Mouse (Mus musculus): ENCODE measurements around the gene Med16. TPM values are rescaled to one million over a fixed set of nuclear protein-coding genes. Genes with fewer than 3 reads are reported as not detected.

Med16 gene
- polyA plus RNA-seq, 1 experiment from 2014 or later = 53.7 TPM

DNA sequence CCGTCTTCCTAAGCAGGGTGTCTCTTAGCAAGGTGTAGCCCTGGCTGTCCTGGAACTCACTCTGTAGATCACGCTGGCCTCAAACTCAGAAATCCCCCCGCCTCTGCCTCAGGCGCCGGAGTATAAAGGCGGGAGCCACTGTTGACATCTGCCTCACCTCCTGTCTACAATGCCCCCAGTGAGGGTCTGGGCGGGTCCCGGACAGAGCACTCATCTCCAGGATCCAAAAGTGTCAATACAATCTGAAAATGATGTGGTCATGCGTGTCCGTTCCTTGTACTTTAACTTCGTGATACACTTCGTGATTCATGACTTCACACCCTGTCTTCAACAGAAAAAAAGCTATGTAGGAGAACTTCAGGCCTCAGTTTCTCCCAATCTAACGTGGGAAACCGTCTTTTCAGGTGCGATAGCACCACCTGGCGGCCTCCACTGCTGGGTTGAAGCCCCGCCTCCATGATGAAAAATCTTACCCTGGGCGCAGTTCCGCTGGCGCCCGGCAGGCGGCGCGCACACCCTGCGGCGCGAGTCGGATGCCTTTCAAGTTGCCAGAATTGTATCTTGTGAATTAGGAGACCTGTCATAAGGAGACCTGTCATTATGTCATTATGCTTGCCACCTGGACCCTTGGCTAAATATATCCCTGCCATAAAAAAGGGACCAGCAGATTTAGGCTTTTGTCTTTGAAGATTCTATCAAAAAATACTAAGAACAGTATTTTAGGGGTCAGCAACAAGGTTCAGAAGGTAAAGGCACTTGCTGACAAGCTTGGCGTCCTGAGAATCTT, 16.5 kb upstream of the Med16 start:
- Histone ChIP-seq H3K4me2 (peak overlapping the region; percentile 87; the same call in 1 of the 2 replicates), H3K4me3 (replicated peaks) (0 out of 2 replicates have a peak overlapping the region, but pooled peaks have one; percentile 15), H3K4me1 (replicated peaks) (peaks cover 48% of the 10 kb centered on the region), H3K9me3 (no peaks in the 10 kb centered on the region; the same call in 1 of the 2 replicates), H3K27ac (peak overlapping the region; percentile 97; the same call in 1 of the 2 replicates), H3K9ac (replicated peaks) (no peak overlapping the region), H3K36me3 (no peaks in the 10 kb centered on the region), H3K27me3 (peaks cover 41% of the 10 kb centered on the region)
- ATAC-seq (ENCODE audit: insufficient number of reproducible peaks, insufficient read depth, low FRiP score, low TSS enrichment, low read depth) = no peak
- 11% methylated on average over 29 of the region's 29 CpGs for WGBS

DNA sequence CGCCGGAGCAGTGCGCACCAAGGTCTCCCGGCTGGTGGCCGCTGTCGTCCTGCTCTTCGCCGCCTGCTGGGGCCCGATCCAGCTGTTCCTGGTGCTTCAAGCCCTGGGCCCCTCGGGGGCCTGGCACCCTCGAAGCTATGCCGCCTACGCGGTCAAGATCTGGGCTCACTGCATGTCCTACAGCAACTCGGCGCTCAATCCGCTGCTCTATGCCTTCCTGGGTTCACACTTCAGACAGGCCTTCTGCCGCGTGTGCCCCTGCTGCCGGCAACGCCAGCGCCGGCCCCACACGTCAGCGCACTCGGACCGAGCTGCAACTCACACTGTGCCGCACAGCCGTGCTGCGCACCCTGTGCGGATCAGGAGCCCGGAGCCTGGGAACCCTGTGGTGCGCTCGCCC, 12.8 kb upstream of the Med16 start:
- H3K4me1 ChIP-seq (replicated peaks) = peaks cover 54% of the 10 kb centered on the region
- under 1% methylated on average over 34 of the region's 34 CpGs for WGBS

DNA sequence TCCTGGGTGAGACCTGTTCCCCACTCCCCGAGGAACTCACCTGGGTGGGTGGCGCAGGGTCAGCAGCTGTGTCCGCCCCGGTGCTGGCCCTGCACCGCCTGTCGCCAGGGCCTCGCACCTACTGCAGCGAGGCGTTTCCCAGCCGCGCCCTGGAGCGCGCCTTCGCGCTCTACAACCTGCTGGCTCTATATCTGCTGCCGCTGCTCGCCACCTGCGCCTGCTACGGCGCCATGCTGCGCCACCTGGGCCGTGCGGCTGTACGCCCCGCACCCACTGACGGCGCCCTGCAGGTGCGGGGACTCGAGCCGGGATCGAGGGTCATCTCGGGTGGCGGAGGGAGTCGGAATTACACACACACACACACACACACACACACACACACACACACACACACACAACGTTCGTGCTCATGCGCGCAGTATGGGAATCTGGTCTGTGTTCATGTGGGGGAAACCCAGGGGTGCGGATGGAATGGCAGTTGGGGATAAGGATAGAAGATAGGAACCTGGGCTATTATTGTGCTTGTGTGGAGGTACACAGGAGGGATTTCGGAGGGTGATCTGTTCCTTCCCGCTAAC, 12.3 kb upstream of the Med16 start, which contains the start of gene R3hdm4:
TSS of gene R3hdm4 (minus strand) at position 251 of the 578 bp plus-strand sequence.
- no peak for ATAC-seq (ENCODE audit: insufficient number of reproducible peaks, insufficient read depth, low FRiP score, low TSS enrichment, low read depth)
- Histone ChIP-seq H3K36me3 (no peaks in the 10 kb centered on the region), H3K4me1 (replicated peaks) (peaks cover 52% of the 10 kb centered on the region), H3K4me3 (replicated peaks) (peak within 1 kb of the TSS; percentile 36), H3K9ac (replicated peaks) (peak within 1 kb of the TSS; percentile 31; the same call in 1 of the 2 replicates), H3K27ac (no peak within 1 kb of the TSS), H3K27me3 (peaks cover 72% of the 10 kb centered on the region), H3K9me3 (no peaks in the 10 kb centered on the region; the same call in 1 of the 2 replicates), H3K4me2 (peak within 1 kb of the TSS; percentile 55)
- 5% methylated on average over 41 of the region's 41 CpGs for WGBS

More for the DNA sequence above, 12.8 kb upstream of the Med16 start:
- H3K9ac ChIP-seq (replicated peaks) = peak overlapping the region; percentile 31; the same call in 1 of the 2 replicates
- peaks cover 72% of the 10 kb centered on the region for H3K27me3 ChIP-seq
- H3K27ac ChIP-seq = no peak overlapping the region
- H3K4me2 ChIP-seq = peak overlapping the region; percentile 55
- ATAC-seq (ENCODE audit: insufficient number of reproducible peaks, insufficient read depth, low FRiP score, low TSS enrichment, low read depth) = no peak
- no peaks in the 10 kb centered on the region; the same call in 1 of the 2 replicates for H3K9me3 ChIP-seq
- H3K4me3 ChIP-seq (replicated peaks) = peak overlapping the region; percentile 36
- no peaks in the 10 kb centered on the region for H3K36me3 ChIP-seq

DNA sequence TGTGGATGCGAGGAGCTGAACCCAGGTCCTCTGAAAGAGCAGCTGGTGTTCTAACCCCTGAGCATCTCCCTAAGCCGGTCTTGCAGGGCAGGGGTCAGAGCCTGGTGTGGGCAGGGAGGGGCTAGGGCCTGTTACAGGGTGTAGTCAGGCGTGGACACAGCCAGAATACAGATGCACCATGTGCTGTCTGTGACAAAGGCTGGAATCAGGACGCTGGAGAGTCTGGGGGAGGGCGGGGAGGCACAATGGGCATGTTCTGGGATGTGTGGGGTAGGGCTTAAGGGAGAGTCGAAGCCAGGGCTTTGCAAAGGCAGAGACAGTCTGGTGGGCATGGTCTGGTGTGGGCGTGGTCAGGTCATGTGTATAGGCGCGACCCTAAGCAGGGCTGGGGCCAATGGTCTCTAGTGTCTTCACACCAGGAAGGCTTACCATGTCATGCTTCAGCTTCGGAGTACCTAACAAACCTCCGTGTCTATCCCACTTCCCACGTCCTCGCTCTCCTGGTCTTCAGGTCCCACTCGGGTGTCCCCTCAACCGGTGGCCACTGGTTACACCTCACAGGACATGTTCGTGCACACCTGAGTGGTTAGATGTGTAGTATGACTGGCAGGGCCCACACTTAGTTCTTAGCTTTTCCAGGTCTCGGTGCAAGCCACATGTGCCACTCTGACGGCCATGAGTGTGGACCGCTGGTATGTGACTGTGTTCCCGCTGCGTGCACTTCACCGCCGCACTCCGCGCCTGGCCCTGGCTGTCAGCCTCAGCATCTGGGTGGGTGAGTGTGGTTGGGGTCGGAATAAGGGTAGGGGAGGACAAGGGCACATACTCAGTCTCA, 11.6 kb upstream of the Med16 start:
- Histone ChIP-seq H3K4me2 (peak overlapping the region; percentile 55), H3K36me3 (no peaks in the 10 kb centered on the region), H3K27me3 (peaks cover 72% of the 10 kb centered on the region), H3K4me1 (replicated peaks) (peaks cover 53% of the 10 kb centered on the region), H3K9me3 (no peaks in the 10 kb centered on the region; the same call in 1 of the 2 replicates), H3K27ac (no peak overlapping the region), H3K9ac (replicated peaks) (0 out of 2 replicates have a peak overlapping the region, but pooled peaks have one; percentile 31), H3K4me3 (replicated peaks) (peak overlapping the region; percentile 36)
- ATAC-seq (ENCODE audit: insufficient number of reproducible peaks, insufficient read depth, low FRiP score, low TSS enrichment, low read depth) = no peak
- 23% methylated on average over 26 of the region's 26 CpGs for WGBS

DNA sequence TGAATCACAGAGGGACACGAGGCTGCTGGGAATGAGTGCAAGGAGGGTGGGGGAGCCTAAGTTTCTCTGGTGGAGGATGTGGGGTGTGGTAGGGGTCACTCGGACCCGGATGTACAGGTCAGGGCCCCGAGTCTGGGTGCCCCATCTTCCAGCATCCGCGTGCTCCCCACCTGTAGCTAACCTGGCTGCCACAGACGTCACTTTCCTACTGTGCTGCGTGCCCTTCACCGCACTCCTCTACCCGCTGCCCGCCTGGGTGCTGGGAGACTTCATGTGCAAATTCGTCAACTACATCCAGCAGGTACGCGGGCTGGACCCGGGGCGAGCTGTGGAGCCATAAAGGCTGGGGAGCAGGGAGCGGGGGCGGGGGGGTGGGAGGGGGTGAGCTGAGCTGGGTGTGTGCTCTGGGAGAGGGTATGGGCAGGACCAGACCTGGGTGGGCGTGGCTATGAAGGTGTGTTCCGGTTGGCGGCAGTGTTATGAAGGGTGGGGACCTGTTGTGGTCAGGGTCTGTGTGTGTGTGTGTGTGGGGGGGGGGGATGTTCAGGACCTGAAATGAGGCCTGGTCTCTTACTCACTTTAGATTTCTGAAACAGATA, 10.6 kb upstream of the Med16 start:
- Histone ChIP-seq H3K27me3 (peaks cover 72% of the 10 kb centered on the region), H3K4me3 (replicated peaks) (peak overlapping the region; percentile 31), H3K9ac (replicated peaks) (no peak overlapping the region), H3K4me1 (replicated peaks) (peaks cover 61% of the 10 kb centered on the region), H3K27ac (no peak overlapping the region), H3K36me3 (no peaks in the 10 kb centered on the region), H3K4me2 (peak overlapping the region; percentile 50), H3K9me3 (no peaks in the 10 kb centered on the region; the same call in 1 of the 2 replicates)
- ATAC-seq (ENCODE audit: insufficient number of reproducible peaks, insufficient read depth, low FRiP score, low TSS enrichment, low read depth) = no peak
- 3% methylated on average over 21 of the region's 21 CpGs for WGBS

DNA sequence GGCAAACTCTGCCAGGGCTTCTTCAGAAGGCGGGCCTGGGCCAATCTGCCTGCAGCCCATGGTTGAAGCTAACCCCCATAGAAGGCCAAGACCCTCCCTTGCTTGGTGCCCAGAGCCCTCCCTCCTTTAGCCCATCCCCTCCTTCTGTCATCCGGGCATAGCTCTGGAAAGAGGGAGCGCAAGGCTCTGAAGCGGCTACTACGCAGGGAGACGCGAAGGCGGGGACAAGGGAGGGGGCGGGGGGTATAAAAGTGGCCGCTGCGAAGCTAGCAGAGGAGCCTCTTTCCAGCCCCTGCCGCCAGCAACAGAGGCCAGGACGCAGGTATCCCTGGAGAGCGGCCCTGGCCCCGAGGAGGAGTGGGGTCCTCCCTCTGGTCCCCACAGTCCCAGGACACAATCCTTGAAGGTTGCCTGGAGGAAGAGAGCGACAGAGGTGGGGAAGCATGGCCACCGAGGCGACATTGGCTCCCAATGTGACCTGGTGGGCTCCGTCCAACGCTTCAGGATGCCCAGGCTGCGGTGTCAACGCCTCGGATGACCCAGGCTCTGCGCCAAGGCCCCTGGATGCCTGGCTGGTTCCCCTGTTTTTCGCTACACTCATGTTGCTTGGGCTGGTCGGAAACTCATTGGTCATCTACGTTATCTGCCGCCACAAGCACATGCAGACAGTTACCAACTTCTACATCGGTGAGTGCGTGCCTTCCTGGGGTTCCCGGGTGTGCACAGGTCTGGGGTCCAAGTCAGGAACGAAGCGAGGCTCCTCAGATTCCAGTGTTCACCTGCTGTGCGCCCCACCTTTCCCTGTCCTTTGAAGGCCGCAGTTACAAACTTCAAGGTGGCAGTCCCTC, 9.7 kb upstream of the Med16 start:
- peaks cover 63% of the 10 kb centered on the region for H3K27me3 ChIP-seq
- peaks cover 61% of the 10 kb centered on the region for H3K4me1 ChIP-seq (replicated peaks)
- ATAC-seq (ENCODE audit: insufficient number of reproducible peaks, insufficient read depth, low FRiP score, low TSS enrichment, low read depth) = no peak
- 4% methylated on average over 35 of the region's 35 CpGs for WGBS
- peak overlapping the region; percentile 31 for H3K4me3 ChIP-seq (replicated peaks)
- no peaks in the 10 kb centered on the region for H3K36me3 ChIP-seq
- peak overlapping the region; percentile 34; the same call in 1 of the 2 replicates for H3K9ac ChIP-seq (replicated peaks)
- H3K4me2 ChIP-seq = peak overlapping the region; percentile 46
- no peaks in the 10 kb centered on the region; the same call in 1 of the 2 replicates for H3K9me3 ChIP-seq
- no peak overlapping the region for H3K27ac ChIP-seq

DNA sequence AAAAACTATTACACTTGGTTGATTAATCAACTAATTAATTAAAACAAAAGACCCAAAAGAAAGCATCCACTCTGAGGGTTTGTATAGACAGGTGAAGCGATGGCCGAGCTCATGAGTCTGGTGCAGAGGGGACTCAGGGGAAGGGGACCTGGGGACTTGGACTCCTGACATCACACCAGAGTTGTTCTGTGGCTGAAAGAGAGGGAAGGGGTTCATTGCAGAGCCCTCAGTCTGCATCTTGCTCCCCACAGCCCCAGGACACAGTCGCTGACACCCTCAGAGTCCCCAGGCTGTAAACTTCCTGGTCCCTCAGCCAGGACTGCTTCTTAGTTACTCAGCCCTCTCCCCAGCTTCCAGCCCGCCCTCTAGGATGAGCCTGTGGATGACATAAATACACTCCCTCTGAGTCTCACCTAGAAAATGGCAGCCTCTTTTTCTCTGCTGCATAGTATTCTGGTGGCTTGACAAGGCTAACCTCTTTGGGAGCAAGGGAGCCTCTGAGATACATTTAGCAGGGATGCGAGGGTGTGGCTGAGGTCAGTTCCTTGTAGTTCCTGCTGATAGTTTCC, 8.9 kb upstream of the Med16 start:
- peak overlapping the region; percentile 95 for H3K4me2 ChIP-seq
- peaks cover 61% of the 10 kb centered on the region for H3K4me1 ChIP-seq (replicated peaks)
- no peak overlapping the region for H3K27ac ChIP-seq
- peaks cover 55% of the 10 kb centered on the region for H3K27me3 ChIP-seq
- H3K9me3 ChIP-seq = no peaks in the 10 kb centered on the region; the same call in 1 of the 2 replicates
- ATAC-seq (ENCODE audit: insufficient number of reproducible peaks, insufficient read depth, low FRiP score, low TSS enrichment, low read depth) = no peak
- H3K9ac ChIP-seq (replicated peaks) = no peak overlapping the region; the same call in 1 of the 2 replicates
- H3K36me3 ChIP-seq = peaks cover 6% of the 10 kb centered on the region
- peak overlapping the region; percentile 82 for H3K4me3 ChIP-seq (replicated peaks)
- 73% methylated on average over 5 of the region's 5 CpGs for whole genome bisulfite sequencing

DNA sequence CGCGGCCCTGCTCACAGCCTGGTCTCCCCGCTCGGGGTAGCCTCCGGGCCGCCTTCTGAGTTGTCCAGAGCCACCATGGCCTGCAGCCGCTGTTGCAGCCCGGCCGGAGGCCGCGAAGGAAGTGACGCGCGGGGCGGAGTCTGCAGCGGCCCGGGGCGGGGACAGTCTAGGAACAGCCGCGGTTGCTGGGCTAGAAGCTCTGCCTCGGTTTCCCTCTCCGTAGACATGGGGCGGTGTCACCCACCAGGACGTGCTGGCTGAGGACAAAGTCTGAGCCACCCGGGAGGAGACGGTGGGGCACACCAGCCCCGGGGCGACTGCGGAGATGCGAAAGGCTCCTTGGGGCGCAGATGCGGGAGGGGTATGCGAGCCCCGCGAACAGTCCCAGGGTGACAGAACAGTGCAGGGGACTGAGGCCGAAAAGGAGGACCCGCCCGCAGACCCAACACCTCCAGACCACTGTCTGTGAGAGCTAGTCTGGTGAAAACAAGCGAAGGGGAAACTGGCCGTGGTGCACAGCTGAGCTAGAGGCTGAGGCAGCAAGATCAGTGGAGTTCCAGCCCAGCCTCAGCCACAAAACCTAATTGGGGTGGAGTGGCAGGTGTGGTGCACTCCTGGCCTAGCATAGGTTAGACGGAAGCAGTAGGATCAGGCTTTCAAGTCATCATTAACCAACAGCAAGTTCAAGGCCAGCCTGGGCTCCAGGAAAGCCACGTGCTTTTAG, 8.2 kb upstream of the Med16 start, which contains the start of gene Kiss1r:
TSS of gene Kiss1r (plus strand) at position 164 of the 724 bp plus-strand sequence.
- Histone ChIP-seq H3K36me3 (peaks cover 12% of the 10 kb centered on the region), H3K4me2 (peak within 1 kb of the TSS; percentile 95), H3K9me3 (no peaks in the 10 kb centered on the region), H3K4me3 (replicated peaks) (peak within 1 kb of the TSS; percentile 82), H3K9ac (replicated peaks) (peak within 1 kb of the TSS; percentile 95), H3K27me3 (peaks cover 48% of the 10 kb centered on the region), H3K4me1 (replicated peaks) (peaks cover 61% of the 10 kb centered on the region), H3K27ac (peak within 1 kb of the TSS; percentile 68)
- 3% methylated on average over 42 of the region's 42 CpGs for WGBS
- peak; percentile 82 for ATAC-seq (ENCODE audit: insufficient number of reproducible peaks, insufficient read depth, low FRiP score, low TSS enrichment, low read depth)

DNA sequence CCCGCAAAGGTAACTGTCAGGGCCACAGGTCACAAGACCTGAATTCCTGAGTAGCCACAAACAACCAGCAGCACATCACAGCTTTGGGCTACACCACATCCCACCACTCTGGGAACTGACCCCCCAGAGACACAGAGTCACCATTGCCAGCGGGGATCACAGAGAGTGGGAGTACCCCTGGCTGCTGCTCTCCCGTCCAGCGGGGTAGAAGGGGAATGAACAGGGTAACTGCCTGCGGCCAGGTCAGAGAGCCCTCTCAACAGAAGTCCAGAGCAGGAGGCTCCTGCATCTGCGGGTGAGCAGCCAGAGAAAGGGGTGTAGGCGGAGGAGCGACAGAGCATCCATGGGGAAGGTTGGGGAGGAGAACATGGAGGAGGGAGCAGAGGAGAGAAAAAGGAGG, 7.4 kb upstream of the Med16 start:
- Histone ChIP-seq H3K4me2 (peak overlapping the region; percentile 95), H3K9ac (replicated peaks) (peak overlapping the region; percentile 95), H3K27me3 (peaks cover 39% of the 10 kb centered on the region), H3K27ac (peak overlapping the region; percentile 68), H3K9me3 (no peaks in the 10 kb centered on the region), H3K4me1 (replicated peaks) (peaks cover 53% of the 10 kb centered on the region), H3K36me3 (peaks cover 21% of the 10 kb centered on the region), H3K4me3 (replicated peaks) (peak overlapping the region; percentile 82)
- no peak for ATAC-seq (ENCODE audit: insufficient number of reproducible peaks, insufficient read depth, low FRiP score, low TSS enrichment, low read depth)
- 7% methylated on average over 8 of the region's 8 CpGs for WGBS

All from limb, embryonic 12.5 days (tissue).